Mouse (Mus musculus) ovary, adult 18-20 months (tissue): ENCODE measurements around the gene Ttc30b.
"Not testable (repeated sequence)": the region's sequence is repeated elsewhere in the genome, so short reads cannot be mapped to it uniquely, and the experiment has no call there.

ENCODE experiments used
- DNase-seq: peaks from one replicate; pipeline ENCODE4 v3.0.0; 2022; ENCODE audit warnings: low spot score, mixed read lengths

Gene Ttc30b

DNA sequence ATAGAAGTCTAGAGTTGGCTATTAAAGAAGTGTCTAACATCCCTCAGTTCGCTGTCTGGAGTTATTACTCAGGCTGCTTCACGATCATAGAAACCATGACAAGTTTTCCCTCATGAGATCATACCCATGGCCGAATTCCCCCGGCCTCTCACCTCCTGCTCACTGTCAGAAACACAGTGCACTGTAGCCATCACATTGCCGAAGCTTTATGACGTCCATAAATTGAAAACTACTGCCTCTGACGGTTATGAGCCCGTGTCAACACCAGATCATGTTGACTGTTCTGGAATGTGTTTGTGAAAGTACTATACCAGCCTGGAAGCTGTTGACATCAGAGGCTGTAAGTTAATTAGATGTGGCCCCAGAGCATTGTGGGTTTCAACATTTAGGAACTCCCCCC, 12.3 kb upstream of the Ttc30b start:
- no peak for DNase-seq

DNA sequence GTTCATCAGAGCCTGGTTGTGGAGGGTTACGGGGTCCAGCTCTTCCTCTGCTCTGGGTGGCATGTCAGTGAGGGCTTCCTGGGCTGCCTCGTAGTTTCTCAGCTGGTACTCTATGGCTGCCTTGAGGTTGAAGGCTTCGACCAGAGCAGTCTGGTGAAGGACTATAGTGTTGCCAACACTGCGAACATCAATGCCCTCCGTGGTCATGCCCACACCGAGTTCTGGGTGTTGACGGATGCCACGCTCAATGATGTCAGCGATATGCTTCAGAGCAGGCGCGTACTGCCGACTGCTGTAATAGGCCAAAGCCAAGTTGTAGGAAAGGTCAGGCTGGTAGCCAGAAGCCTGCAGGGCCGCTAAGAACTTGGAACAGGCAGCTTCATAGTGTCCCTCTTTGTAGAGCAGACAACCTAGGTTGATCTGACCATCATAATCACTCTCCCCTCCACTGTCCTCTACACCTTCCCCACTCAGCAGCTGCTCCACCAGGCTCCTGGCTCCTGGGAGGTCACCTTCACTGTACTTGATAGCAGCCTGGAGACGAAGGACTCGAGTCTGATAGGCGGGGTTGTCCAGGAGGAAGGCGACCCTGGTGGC, 767 bp downstream of the Ttc30b start:
- not testable (repeated sequence) for DNase-seq

DNA sequence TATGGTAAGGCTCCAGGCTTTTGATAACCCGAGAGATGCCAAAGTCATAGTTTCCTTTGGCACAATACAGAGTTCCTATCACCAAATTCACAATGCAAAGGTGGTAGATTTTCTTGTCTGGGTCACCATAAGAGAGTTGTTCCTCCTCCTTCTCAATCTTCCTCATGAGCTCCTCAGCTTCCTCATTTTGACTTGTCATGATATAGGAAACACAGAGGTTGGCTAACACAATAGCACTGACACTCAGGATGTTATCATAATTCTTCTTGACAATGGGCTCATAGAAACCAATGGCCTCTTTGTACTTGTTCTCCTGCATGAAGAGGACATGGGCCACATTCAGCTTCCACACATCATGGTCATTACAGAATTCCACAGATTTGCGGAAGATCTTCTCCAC, 1.7 kb downstream of the Ttc30b start:
- not testable (repeated sequence) for DNase-seq

DNA sequence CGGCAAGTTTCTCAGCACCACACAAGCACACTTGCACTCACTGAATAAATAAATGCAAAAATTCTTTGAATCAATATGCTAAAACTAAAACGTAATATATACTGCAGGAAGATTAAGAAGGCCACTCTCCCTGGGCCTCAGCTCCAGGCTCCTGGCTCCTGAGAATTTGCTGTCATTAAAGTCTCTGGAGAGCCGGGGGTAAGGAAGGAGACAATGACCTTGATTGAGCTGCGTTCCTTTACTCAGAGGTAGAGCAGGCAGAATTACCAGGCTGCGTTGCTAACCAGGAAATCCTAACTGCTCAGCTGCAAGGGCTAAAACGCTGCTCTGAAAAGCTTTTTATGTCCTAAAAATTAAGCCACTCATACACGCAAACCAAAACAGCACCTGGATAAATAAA, 4.8 kb downstream of the Ttc30b start:
- no peak for DNase-seq

DNA sequence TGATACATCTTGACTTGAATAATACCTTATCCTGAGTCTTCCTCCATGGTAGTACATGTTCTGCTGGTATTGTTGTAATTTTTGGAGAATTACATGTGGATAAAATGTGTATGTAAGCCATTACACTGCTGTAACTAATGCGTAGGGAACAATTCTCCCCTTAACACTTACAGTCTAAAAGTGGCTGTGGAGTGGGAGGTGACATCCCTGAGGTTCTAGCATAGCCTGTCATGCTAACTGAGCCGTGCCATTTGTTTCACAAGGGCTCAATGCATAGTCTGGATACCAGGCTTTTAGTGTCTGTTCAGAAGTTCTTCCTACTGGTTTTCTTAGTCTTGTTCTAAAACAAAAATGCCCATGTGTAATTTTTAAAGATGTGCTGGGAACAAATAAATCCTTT, 7.4 kb downstream of the Ttc30b start:
- no peak for DNase-seq

DNA sequence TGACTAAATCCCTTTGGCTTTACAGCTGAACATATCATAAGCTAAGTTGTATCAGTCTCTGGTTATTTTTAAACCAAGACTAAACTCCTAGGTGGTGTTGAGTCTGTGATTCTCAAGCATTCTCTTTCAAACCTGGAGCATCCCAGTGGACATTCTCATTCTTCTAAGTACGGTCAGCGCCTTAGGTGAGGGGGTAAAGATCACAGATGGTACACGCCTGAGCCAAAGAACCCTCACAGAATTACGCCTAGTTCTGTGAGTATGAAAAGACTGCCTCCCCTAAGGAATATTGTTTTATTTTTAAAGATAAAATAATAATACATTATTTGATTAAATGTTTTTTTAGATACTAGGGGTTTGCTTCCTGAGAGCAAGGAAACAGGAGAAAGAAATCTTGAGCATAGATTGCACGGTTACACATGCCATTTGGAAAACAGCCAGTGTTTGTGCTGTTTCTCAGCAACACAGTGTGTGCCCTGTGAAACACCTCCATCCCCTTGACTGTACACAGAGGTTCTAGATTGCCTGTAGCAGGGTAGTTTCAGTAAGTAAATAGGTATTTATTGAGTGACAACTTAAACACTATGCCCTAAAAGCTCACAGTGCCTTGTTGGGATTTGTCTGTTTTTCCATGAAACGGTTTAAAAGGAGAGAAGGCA, 8.5 kb downstream of the Ttc30b start:
- no peak for DNase-seq

DNA sequence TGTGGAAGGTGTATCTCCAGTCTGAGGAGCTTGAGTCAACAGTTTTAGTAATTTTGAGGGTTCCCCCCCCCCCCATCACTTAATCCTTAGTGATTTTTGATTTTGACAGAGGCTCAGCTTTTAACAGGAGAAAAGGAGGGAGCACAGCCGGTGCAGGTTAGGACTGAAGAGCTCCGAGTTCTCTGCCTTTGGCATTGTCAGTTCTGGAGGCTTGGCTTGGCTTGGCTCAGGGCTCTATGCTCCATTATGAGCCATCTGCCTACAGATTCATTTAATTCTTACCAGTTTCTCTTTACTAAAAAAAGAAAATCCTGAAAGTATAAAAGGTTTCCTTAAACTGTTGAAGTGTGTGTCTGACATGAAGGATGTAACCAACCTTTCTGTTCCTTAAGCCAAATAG, 9.2 kb downstream of the Ttc30b start:
- no peak for DNase-seq

DNA sequence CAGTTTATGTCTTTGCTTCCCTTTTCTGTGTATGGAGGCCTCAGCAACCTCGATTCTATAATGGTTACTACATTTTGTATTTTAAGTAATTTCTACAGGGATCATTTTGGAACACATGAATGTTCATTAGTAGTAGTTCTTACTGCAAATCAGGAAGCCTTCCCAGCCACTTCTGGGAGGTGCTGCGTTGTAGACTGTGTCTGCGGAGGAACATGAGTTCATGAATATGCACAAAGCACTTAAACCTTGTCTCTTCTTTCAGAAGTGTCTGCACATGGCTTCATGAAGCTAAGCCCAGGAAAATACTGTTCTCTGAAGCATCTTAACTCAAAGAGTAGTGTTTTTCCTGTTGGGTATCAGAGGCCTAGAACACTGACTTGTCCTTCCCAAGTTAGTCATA, 10.4 kb downstream of the Ttc30b start:
- DNase-seq, result no peak

DNA sequence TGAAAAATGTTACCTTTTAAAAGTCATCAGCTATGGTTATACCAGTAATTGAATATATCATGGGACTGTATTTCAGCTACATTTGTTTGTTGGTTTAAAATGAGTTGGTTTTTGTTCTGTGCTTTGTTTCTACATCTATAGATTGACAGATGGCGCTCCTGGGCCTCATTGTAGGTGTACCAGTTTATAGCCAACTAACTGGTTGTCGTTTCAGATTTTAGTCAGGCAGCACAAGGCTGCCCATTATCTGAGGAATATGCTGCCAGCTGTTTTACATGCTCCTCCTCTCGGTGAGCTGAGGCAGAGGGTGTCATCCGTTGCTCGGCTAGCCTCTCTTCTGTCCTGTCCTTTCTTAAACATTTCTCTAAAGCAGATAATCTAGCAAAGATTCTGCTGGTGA, 12.3 kb downstream of the Ttc30b start:
- no peak for DNase-seq

DNA sequence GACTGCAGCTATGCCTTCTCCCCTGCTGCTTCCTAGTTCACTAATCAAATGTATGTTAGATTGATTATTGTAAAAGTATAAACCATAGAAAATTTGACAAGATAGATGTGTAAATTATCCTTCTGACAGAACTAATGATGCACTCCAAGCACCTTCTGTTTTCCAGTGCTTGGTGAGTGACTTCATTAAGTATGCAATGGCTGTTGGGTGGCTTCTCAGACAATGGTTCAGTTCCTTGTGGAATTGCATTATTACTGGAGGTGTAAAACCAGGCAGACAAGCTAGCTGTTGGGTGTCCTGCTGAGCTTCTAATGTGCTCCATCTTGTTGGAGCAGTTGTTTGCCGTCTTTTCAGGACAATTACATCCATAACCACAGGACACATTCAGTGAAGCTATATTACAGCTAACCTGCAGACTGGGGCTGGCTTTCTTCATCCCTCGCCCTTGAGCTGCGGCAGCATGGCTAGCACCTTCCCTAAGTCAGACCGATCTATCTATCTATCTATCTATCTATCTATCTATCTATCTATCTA, 14.5 kb downstream of the Ttc30b start:
- no peak for DNase-seq

DNA sequence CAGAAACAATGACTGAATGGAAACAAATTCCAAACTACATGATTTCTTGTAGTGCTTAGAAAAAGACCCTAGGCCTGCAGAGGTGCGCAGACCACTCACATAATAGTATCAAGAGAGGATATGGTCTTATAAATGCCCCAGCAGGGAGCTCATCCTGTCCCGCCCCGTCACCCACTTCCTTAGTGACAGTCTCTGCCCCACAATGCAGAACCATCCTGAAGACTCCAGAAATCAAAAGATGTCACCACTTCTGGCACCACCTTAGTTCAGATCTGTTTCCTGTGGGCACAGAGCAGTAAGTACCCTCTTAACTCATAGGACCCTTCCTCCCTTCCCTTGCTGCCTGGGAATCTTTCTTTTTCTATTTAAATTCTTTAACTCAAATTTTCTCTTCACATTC, 23.3 kb downstream of the Ttc30b start:
- DNase-seq, result no peak

DNA sequence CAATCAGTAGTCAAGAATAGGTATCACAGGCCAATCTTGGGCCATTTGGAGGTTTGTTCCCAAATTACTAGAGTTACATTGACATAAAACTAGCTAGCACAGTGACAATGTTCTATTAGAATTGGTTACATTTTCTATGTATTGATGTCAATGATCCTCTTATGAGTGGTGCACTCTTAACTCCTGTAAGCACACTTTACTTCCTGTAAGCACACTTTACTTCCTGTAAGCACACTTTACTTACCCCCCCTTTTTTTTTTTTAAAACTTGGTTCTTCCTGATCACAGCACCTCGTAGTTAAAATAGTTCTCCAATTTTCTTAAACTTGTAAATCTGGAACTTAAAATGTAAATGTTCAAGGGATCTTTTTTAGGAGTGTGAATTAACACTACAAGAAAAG, 31.2 kb downstream of the Ttc30b start:
- no peak for DNase-seq

DNA sequence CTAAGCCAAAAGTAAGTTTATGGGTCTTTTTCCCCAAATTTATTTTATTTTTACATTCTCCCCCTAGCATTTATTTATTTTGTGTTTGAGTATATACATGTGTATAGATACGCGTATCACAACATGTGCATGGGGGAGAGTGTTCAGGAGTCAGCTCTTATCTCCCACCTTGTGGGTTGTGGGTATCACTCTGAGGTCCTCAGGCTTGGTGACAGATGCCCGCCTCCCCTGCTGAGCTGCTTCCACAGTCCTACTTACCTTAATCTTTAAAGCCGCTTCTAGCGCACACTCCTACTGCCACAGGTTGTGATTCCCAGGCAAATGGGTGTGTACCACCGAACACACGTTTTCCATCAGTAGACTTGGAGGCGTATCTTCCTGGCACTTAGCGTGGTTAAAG, 36.5 kb downstream of the Ttc30b start:
- DNase-seq, result no peak

DNA sequence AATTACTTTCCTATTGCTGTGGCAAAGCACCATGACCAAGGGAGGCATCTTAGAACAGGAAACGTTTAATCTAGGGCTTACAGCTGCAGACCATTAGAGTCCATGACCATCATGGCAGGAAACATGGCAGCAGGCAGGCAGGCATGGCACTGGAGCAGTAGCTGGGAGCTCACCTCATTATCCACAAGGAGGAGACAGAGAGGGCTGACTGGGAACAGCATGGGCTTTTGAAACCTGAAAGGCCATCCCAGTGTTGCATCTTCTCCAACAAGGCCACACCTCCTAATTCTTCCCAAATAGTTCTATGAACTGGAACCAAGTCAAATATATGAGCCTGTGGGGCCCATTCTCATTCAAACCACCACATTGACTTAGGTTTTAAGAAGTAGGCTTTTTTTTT, 38.1 kb downstream of the Ttc30b start:
- DNase-seq, result no peak

DNA sequence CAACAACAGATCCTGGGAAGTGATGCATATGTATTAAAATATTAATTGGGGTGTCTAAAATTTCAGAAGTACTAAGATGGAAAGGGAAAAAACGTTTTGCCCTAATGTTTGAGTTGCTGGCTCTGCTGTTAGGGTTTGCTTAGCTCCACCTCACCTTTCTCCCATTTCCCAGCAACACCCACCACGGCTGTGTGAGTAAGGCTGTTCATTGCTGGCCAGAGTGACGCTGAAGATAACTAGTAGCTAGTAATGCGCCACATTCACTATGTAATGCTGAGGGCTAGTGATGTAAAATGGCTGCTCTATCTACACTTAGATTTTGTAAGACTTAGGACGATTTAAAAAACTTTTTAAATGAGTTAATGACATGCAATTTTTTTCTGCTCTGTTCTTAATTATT, 42.7 kb downstream of the Ttc30b start:
- DNase-seq, result no peak

DNA sequence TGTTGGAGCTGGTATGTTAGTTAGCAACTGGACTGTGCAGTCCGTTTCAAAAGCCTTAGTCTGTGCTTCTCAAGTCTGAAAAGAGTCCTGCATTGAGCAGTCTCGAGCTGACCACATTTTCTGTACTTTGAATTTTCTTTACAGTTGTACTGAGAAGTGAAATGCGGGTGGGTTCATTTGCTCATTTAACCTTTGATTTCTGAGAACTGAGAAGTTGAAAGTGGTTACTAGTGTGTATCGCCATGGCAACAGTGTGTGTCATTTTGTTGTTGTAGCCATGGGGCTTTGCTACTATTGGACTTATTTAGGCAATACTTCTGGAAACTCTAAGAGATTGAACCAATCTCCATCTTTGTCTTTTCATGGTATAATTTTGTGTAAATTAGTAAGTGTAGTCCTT, 46.4 kb downstream of the Ttc30b start:
- DNase-seq, result no peak
